Mouse (Mus musculus): ENCODE results near the gene Ptp4a2. TPM values are rescaled to one million over a fixed set of nuclear protein-coding genes. Genes with fewer than 3 reads are reported as not detected.

Gene Ptp4a2
- polyA plus RNA-seq, 1 experiment, result 21.1 TPM

DNA sequence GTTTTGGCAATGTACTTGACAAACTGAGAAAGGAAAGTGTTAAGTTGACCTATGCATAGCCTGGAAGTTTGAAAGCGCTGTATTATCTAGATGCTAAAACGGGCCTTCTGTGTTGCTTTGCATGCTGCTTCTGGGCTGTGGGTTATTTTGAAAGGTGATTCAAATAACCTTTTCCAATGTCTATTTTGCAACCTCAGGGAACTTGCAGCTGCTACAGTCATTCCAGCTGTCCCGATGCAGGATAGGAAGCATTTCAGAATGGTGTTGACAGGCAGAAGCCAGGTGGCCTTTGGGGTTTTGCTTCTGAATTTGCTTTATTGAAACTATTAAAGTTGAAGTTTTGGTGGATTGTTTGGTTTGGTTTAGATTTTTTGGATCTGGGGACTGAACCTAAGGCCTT is 17.1 kb downstream of the Ptp4a2 start:
- H3K27me3 ChIP-seq (ENCODE audit: control insufficient read depth, insufficient read depth, low read length), result no peaks in the 10 kb centered on the region
- WGBS, result 48% methylated on average over 3 of the region's 3 CpGs
- peak overlapping the region; percentile 62 for H3K27ac ChIP-seq (ENCODE audit: insufficient read depth, low read depth, low read length)
- H3K4me3 ChIP-seq (ENCODE audit: low read depth, low read length), result no peak overlapping the region
- TF ChIP-seq POLR2A (IDR thresholded peaks at IDR 0.05; ENCODE audit: low read depth, low read length), result no peak
- TF ChIP-seq CTCF (IDR thresholded peaks at IDR 0.05; ENCODE audit: extremely low read depth, insufficient read length, insufficient replicate concordance, low read depth, low read length), result no peak
- 0 out of 2 replicates have a peak, but pooled peaks cover 1% of the 10 kb centered on the region for H3K36me3 ChIP-seq (ENCODE audit: control insufficient read depth, insufficient read depth, low read length)
- H3K4me1 ChIP-seq (ENCODE audit: control insufficient read depth, insufficient read depth, insufficient read length, low read length), result peaks cover 4% of the 10 kb centered on the region

DNA sequence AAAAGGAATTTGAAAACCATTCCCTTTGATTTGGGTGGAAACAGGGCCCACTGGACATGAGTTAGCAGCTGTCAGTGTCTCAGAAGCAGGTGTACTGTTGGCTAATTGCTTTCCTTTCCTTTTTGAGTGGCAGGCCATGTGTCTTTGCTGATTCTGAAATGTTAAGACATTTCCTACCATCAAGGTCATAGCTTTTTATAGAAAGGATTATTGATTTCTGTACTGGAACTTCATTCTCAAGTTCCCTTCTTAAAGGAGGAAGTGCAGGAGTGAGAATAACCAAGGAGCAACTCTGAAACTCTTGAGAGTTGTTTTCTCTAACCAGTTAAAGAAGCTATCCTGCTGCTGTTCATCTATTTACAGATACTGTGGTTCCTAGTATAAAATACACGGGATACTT is 18.8 kb downstream of the Ptp4a2 start:
- WGBS, result 9% methylated on average over 1 of the region's 1 CpGs
- Histone ChIP-seq H3K4me1 (ENCODE audit: control insufficient read depth, insufficient read depth, insufficient read length, low read length) (peaks cover 5% of the 10 kb centered on the region), H3K27ac (ENCODE audit: insufficient read depth, low read depth, low read length) (no peak overlapping the region), H3K4me3 (ENCODE audit: low read depth, low read length) (no peak overlapping the region), H3K27me3 (ENCODE audit: control insufficient read depth, insufficient read depth, low read length) (no peaks in the 10 kb centered on the region), H3K36me3 (ENCODE audit: control insufficient read depth, insufficient read depth, low read length) (0 out of 2 replicates have a peak, but pooled peaks cover 1% of the 10 kb centered on the region)
- TF ChIP-seq CTCF (IDR thresholded peaks at IDR 0.05; ENCODE audit: extremely low read depth, insufficient read length, insufficient replicate concordance, low read depth, low read length) (no peak), POLR2A (IDR thresholded peaks at IDR 0.05; ENCODE audit: low read depth, low read length) (no peak)

DNA sequence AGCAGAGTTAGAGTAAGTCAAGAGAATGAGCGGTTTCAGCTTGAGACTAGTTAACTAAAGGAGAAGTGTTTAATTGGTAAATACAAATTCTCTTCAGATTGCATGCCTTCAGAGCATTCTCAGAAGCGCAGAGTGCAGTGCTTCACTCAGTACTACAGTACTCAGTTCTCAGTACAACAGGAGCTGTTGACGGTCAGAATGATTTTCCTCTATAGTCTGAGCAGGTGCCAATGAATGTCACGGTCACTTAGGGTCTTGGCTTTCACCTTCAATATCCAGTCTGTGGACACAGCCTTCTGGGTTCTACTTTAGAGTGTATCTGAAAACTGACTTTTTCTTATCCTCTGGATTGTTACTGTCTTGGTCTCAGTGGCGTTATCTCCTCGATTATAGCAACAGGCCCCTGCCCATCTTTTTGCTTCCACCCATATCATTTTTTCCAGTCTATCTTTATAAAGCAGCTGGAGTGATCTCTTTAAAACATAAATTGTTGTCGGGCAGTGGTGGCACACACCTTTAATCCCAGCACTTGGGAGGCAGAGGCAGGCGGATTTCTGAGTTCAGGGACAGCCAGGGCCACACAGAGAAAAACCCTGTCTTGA is 19.4 kb downstream of the Ptp4a2 start:
- Histone ChIP-seq H3K27ac (ENCODE audit: insufficient read depth, low read depth, low read length) (no peak overlapping the region), H3K36me3 (ENCODE audit: control insufficient read depth, insufficient read depth, low read length) (0 out of 2 replicates have a peak, but pooled peaks cover under 1% of the 10 kb centered on the region), H3K27me3 (ENCODE audit: control insufficient read depth, insufficient read depth, low read length) (no peaks in the 10 kb centered on the region), H3K4me1 (ENCODE audit: control insufficient read depth, insufficient read depth, insufficient read length, low read length) (peaks cover 9% of the 10 kb centered on the region; the same call in 1 of the 2 replicates), H3K4me3 (ENCODE audit: low read depth, low read length) (no peak overlapping the region)
- WGBS, result 69% methylated on average over 8 of the region's 8 CpGs
- TF ChIP-seq CTCF (IDR thresholded peaks at IDR 0.05; ENCODE audit: extremely low read depth, insufficient read length, insufficient replicate concordance, low read depth, low read length), result no peak
- TF ChIP-seq POLR2A (IDR thresholded peaks at IDR 0.05; ENCODE audit: low read depth, low read length), result no peak

DNA sequence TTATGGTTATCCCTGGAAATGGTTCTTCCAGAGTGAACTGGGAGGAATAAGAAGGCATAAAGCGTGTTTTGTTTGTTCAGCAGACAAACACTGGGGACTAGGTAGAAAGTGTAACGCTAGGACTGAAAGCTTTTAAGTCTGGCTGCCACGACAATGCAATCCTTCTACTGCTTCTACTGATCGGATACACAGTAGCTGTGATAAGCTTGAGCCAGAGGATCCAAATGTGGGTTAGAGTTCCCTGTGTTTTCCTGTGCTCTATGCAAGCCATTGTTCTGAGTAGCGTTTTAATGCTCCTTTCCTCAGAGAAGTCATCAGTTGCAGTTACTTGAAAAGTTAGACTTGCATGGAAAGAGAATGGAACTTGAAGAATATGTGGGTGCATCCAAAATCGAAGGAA is 23.6 kb downstream of the Ptp4a2 start:
- Histone ChIP-seq H3K4me1 (ENCODE audit: control insufficient read depth, insufficient read depth, insufficient read length, low read length) (peaks cover 5% of the 10 kb centered on the region; the same call in 1 of the 2 replicates), H3K36me3 (ENCODE audit: control insufficient read depth, insufficient read depth, low read length) (peaks cover 3% of the 10 kb centered on the region; the same call in 1 of the 2 replicates), H3K27ac (ENCODE audit: insufficient read depth, low read depth, low read length) (no peak overlapping the region), H3K27me3 (ENCODE audit: control insufficient read depth, insufficient read depth, low read length) (no peaks in the 10 kb centered on the region), H3K4me3 (ENCODE audit: low read depth, low read length) (no peak overlapping the region)
- WGBS, result 37% methylated on average over 6 of the region's 6 CpGs
- TF ChIP-seq CTCF (IDR thresholded peaks at IDR 0.05; ENCODE audit: extremely low read depth, insufficient read length, insufficient replicate concordance, low read depth, low read length) (no peak), POLR2A (IDR thresholded peaks at IDR 0.05; ENCODE audit: low read depth, low read length) (no peak)

DNA sequence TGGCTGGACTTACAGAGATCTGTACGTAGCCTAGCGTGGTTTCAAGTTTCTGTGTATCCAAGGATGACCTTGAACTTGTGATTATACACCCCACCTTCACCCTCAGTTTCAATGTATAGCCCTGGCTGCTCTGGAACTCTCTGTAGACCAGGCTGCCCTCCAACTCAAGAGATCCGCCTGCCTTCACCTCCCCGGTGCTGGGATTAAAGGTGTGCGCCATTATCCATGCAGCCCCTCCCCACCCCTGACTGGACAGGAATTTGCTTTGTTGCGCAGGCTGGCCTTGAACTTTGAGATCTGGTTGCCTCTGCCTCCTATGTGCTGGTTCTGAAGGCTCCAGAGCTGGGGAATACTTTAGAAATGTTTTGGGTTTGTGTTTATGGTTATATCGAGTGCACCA is 24.3 kb downstream of the Ptp4a2 start:
- TF ChIP-seq POLR2A (IDR thresholded peaks at IDR 0.05; ENCODE audit: low read depth, low read length) (no peak), CTCF (IDR thresholded peaks at IDR 0.05; ENCODE audit: extremely low read depth, insufficient read length, insufficient replicate concordance, low read depth, low read length) (no peak)
- H3K36me3 ChIP-seq (ENCODE audit: control insufficient read depth, insufficient read depth, low read length), result peaks cover 6% of the 10 kb centered on the region
- H3K27me3 ChIP-seq (ENCODE audit: control insufficient read depth, insufficient read depth, low read length), result no peaks in the 10 kb centered on the region
- no peak overlapping the region for H3K27ac ChIP-seq (ENCODE audit: insufficient read depth, low read depth, low read length)
- H3K4me3 ChIP-seq (ENCODE audit: low read depth, low read length), result no peak overlapping the region
- 71% methylated on average over 7 of the region's 7 CpGs for WGBS
- peaks cover 5% of the 10 kb centered on the region; the same call in 1 of the 2 replicates for H3K4me1 ChIP-seq (ENCODE audit: control insufficient read depth, insufficient read depth, insufficient read length, low read length)

DNA sequence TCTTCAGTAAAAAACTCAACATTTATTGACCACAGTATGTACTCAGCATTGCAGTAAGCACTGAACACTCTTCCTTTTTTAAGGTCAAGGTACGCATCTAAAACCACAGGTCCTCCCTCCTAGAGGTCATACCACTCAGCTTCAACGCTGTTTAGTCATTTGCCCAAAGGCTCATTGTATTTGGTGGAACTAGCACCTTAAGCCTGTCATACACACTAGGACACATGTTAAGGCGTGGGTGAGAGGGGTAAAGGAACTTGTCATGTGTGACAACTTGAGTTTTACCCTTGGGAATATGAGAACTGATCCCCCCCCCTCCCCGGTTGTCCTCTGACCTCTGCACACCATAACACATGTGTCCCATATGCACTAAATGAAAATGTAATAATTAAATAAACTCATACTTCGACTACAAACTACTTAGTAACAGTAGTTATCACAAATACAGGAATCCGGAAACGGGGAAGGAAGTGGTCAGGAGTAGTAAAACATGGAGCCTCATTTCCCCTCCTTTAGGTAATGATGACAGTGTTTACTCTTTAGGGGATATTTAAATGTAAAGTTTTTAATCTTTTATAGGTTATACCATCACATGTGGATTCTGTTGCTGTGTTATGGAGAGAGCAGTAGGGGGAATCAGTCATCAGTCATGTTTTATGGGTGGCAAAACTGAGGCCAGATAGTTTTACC is 29.0 kb downstream of the Ptp4a2 start:
- Histone ChIP-seq H3K27ac (ENCODE audit: insufficient read depth, low read depth, low read length) (no peak overlapping the region), H3K4me3 (ENCODE audit: low read depth, low read length) (no peak overlapping the region), H3K4me1 (ENCODE audit: control insufficient read depth, insufficient read depth, insufficient read length, low read length) (peaks cover 3% of the 10 kb centered on the region; the same call in 1 of the 2 replicates), H3K27me3 (ENCODE audit: control insufficient read depth, insufficient read depth, low read length) (no peaks in the 10 kb centered on the region), H3K36me3 (ENCODE audit: control insufficient read depth, insufficient read depth, low read length) (peaks cover 41% of the 10 kb centered on the region)
- 83% methylated on average over 7 of the region's 7 CpGs for WGBS
- TF ChIP-seq CTCF (IDR thresholded peaks at IDR 0.05; ENCODE audit: extremely low read depth, insufficient read length, insufficient replicate concordance, low read depth, low read length), result no peak
- no peak for TF ChIP-seq POLR2A (IDR thresholded peaks at IDR 0.05; ENCODE audit: low read depth, low read length)

DNA sequence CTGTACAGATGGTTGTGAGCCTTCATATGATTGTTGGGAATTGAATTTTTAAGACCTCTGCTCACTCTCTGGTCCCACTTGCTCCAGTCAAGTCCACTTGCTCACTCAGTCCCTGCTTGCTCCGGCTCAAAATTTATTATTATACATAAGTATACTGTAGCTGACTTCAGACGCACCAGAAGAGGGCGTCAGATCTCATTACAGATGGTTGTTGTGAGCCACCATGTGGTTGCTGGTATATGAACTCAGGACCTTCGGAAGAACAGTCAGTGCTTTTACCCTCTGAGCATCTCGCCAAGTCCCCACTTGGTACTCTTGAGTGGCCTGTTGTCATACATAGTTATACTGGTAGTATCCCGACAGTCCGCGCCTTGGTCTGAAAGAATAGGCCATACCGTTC is 35.8 kb downstream of the Ptp4a2 start:
- Histone ChIP-seq H3K27me3 (ENCODE audit: control insufficient read depth, insufficient read depth, low read length) (no peaks in the 10 kb centered on the region), H3K4me3 (ENCODE audit: low read depth, low read length) (no peak overlapping the region), H3K36me3 (ENCODE audit: control insufficient read depth, insufficient read depth, low read length) (peaks cover 68% of the 10 kb centered on the region), H3K27ac (ENCODE audit: insufficient read depth, low read depth, low read length) (no peak overlapping the region), H3K4me1 (ENCODE audit: control insufficient read depth, insufficient read depth, insufficient read length, low read length) (no peaks in the 10 kb centered on the region)
- peak; percentile 17; the same call in 1 of the 2 replicates for TF ChIP-seq CTCF (IDR thresholded peaks at IDR 0.05; ENCODE audit: extremely low read depth, insufficient read length, insufficient replicate concordance, low read depth, low read length)
- TF ChIP-seq POLR2A (IDR thresholded peaks at IDR 0.05; ENCODE audit: low read depth, low read length), result no peak
- WGBS, result 85% methylated on average over 9 of the region's 9 CpGs
